Mouse (Mus musculus): ENCODE measurements around the gene Mkln1.

The Mkln1 gene

GRCm38 (mm10) chr6:31399206-31399549 lies 643 bp downstream of the Mkln1 start:
- no peak for DNase-seq (ENCODE audit: low spot score)

DNA sequence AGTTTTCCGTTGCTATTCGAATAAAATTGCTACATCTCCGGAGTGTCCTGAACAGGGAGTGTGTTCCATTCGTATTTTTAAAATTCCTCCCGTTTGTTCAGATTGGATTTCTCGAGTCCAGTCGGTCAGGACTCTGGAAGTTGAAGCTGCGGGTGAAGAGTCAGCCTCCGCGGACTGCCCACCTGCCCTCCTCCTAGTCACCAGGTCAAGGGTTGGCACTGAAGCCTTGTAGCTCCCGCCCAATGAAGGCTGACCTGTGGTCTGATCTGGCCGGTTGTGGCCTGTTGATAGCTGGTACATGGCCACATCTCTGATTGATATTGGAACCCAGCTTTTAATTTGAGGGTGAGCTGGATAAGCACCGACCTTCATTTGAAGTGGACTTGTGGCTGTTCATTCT lies 1.0 kb downstream of the Mkln1 start:
- DNase-seq (ENCODE audit: low spot score), result no peak

DNA sequence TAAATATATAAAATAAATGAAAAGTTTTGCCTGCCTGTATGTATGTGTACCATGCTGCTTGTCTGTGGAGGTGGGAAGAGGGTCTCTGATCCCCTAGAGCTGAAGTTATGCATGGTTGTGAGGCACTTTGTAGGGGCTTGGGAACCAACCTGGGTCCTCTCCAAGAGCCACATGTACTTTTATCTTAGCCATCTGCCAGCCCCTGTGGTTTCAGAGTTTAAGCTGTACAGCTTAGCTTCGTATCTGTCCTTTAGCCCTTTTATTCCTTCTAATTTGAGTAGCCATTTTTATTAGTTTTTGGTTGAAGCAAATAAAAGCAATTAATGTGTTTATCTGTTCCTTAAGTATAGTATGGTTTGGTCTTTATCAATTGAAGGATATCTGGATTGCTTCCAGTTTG lies 12.5 kb downstream of the Mkln1 start:
- no peak for DNase-seq (ENCODE audit: low spot score)

DNA sequence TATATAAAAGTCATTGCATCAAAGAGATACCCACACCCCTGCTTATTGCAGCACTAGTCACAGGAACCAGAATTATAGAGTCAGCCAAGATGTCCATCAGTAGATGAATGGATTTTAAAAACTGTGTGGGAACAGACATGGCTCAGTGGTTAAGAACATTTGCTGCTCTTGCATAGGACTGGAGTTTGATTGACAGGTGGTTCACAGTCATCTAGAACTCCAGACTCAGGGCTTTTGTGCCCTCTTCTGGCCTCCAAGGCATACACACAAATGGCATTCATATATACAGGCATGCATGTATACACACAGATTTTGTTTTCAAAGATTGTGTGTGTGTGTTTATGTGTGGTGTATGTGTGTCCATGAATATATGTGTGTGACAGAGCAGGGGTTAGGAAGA lies 14.0 kb downstream of the Mkln1 start:
- DNase-seq (ENCODE audit: low spot score), result no peak

- no peak for DNase-seq (ENCODE audit: low spot score)
These were observed 15.0 kb downstream of the Mkln1 start for GRCm38 (mm10) chr6:31413556-31413955.

DNA sequence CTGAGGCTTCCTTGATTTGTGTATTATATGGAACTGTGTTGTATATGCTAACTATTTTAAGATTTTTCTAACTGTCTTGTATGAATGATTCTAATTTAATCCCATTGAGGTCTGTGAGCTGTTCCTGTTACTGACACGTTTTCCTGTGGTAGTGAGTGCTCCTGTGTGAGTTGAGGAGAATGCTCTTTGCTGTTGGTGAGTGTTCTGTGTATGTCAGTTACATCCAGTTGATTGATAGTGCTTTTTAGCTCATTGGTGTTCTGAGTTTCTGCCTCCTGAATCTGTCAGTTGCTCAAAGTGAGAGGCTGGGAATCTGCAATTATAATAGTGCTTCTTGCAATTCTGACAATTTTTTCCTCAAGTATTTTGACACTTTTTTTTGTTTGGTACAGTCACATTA lies 15.8 kb downstream of the Mkln1 start:
- DNase-seq (ENCODE audit: low spot score), result no peak

DNA sequence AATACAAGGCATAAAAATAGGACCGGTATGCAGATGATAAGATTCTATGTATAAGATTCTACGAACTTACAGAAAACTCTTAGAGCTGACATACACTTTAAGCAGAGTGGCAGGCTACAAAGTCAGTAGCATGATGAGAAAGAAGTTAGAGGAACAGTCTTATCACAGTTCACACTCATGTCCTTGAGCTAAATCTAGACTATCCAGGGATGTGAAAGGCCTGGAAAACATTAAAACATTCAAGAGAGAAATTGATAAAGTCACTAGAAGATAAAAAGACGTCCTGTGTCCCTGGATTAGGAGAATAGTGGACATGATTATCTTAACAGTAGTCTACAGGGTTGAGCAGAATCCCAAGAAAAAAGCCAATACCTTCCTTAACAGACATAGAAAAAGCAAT lies 26.9 kb downstream of the Mkln1 start:
- no peak for DNase-seq (ENCODE audit: low spot score)

DNA sequence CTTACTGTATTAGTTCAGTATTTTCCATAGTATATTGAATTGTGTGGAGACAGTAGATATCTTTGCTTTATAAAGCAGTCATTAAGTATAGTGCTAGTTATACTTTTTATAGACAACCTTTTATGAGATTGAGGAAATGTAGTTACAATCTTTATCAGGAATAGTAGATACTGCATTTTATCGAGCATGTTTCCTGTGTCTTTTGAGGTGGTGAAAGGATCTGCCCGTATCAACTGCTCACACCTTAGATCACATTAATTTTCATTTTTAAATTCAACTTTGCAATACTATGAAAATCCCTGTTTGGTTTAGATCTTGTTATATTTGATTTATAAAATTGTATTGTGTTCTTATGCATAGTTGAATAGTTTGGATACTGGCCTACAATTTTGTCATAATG lies 38.7 kb downstream of the Mkln1 start:
- DNase-seq (ENCODE audit: low spot score), result no peak

DNA sequence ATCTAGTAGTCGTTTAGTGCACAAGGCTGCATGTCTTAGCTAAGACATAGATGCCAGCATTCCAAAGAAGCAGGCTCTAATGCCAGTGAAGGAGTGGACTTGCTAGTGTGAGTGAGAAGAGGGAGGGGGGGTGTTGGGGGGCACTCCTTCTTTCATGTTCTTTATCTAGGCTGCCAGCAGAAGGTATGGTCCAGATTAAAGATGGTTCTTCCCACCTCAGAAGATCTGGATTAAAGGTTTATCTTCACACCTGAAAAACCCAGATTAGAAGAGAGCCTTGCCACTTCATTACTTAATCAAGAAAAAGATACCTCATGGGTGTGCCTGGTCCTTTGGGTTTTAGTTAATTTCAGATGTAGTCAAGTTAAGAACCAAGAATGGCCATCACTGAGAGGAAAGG lies 46.7 kb downstream of the Mkln1 start:
- no peak for DNase-seq (ENCODE audit: low spot score)

DNA sequence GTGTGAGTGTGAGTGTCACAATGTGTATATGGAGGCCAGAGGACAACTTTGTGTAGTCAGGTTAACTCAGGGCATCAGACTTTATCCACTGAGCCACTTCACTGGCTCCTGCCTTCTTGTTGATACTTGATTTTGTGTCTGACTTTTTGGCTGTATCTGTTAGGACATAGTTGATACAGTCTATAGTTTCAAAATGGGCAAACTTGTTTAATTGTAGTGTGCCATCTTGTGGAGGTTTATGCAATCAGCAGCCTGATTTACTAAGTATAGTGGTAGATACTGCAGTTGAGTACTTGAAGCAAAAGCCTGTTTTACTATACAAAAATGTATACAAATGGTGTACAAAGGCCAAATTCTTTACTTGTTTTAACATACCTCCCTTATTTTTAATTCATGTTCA lies 55.2 kb downstream of the Mkln1 start:
- DNase-seq (ENCODE audit: low spot score), result peak; percentile 53

GRCm38 (mm10) chr6:31455376-31455775 lies 56.8 kb downstream of the Mkln1 start:
- DNase-seq (ENCODE audit: low spot score), result peak; percentile 59

DNA sequence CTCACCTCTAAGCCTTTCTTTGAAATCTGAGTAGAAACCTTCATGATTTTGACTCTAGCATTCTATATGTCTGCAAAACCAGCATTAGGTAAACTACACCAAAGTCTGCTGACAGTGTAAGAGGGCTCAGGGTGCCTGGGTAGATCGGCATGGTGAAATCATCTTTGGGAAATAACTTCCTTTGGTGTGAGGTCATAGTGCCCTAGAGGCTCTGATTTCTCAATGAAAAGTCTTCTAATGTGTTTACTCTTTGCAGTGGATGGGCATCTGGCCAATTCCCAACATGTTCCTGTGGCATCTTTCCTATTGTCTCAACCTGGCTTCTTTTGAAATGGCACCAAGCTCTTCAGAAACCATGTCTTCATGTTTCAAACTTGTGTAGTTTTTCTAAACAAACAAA lies 58.5 kb downstream of the Mkln1 start:
- no peak for DNase-seq (ENCODE audit: low spot score)

GRCm38 (mm10) chr6:31469431-31469830 lies 70.9 kb downstream of the Mkln1 start:
- no peak for DNase-seq (ENCODE audit: low spot score)

GRCm38 (mm10) chr6:31478221-31478620 lies 79.7 kb downstream of the Mkln1 start:
- DNase-seq (ENCODE audit: low spot score), result no peak

GRCm38 (mm10) chr6:31480008-31480407 lies 81.5 kb downstream of the Mkln1 start:
- DNase-seq (ENCODE audit: low spot score), result no peak

GRCm38 (mm10) chr6:31486601-31487000 lies 88.1 kb downstream of the Mkln1 start:
- DNase-seq (ENCODE audit: low spot score), result no peak

DNA sequence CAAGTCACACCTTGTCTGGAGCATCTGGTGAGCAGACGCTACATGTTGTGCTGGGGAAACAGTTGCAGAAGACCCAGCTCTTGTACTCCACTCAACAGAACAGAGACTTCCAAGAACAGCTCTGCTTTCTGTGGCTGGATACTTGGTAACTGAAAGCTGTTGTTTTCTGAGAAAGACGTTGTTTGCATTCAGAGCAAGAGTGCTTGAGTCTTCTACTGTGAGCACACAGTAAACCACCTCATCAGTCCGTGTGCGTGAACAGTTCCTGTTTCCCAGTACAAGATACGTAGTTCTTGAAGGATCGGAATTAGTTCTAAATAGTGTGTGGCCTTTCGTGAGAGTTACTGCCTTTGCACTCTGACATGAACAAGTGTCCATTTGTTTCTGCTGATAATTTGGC lies 91.4 kb downstream of the Mkln1 start:
- no peak for DNase-seq (ENCODE audit: low spot score)

DNA sequence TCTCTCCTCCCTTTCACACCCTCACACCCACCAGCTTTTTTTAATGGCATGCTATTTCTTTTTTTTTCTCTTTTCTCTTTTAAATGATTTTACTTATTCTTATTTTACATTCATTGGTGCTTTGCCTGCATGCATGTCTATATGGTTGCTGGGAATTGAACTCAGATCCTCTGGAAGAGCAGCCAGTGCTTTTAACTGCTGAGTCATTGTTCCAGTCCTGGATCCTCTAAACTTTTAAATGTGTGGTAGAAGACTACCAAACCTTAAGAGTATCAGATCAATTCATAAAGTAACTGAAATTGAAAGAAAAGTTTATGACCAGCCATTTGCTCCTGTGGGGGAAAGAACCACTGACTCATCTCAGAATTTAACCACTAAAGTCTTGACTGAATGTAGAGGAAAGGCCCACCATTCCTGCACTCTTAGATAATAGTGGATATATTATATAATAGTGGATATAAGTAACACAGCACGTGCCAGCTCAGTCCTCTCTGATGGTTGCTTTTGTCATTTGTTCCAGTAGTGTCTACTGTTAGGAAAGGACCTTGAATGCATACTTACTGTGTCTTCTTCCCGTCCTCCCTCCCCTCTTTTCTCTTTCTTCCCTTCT lies 96.7 kb downstream of the Mkln1 start:
- no peak for DNase-seq (ENCODE audit: low spot score)

- DNase-seq (ENCODE audit: low spot score), result no peak
These were observed 97.7 kb downstream of the Mkln1 start for GRCm38 (mm10) chr6:31496227-31496626.

DNA sequence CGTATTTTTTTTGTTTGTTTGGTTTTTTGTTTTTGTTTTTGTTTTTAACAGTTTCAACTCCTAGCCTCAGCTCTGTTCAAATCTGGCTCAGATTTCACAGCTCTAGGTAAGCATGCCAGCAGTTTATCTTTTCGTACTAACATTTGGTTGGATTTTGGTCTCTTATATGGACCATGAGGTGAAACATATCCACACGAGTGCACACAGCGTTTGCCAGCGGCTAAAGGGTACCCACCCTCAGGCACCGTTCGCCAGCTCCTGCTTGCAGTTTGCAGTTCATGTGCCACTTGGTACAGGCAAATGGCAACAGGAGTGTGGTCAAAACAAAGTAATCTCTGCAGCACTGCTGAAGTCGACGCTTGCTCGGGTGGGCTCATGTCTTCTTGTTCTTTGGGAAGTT lies 101.3 kb downstream of the Mkln1 start:
- DNase-seq (ENCODE audit: low spot score), result no peak

DNA sequence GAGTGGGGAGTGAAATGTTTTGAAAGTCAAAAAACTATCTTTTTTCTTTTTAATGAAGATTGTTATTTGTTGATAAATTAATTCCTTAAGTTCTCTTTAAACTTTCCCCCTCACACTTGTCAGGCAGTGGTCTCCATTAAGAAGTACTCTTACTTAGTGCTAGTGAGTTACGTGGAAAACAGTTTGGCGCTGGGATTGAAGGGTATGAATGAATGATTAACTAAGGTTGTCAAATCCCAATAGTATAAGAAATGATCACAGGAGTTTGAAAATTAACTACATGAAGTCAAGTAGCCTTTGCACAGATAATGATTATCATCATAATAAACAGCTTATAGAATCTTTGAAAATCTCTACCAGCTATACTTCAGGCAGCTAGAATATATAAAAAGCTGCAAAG lies 101.7 kb downstream of the Mkln1 start:
- DNase-seq (ENCODE audit: low spot score), result no peak

GRCm38 (mm10) chr6:31500691-31501090 lies 102.2 kb downstream of the Mkln1 start:
- no peak for DNase-seq (ENCODE audit: low spot score)

GRCm38 (mm10) chr6:31502614-31503013 lies 104.1 kb downstream of the Mkln1 start:
- DNase-seq (ENCODE audit: low spot score), result no peak

GRCm38 (mm10) chr6:31513726-31514125 lies 115.2 kb downstream of the Mkln1 start:
- DNase-seq (ENCODE audit: low spot score), result no peak

Data from left cerebral cortex, adult 11 months (tissue).